Mouse (Mus musculus) forebrain, postnatal 0 days (tissue): ENCODE measurements around the gene Gm5431. TPM values are rescaled to one million over a fixed set of nuclear protein-coding genes. Genes with fewer than 3 reads are reported as not detected.
"Not testable (repeated sequence)": the region's sequence is repeated elsewhere in the genome, so short reads cannot be mapped to it uniquely, and the experiment has no call there.

ENCODE experiments used
- ATAC-seq: fragments of 200-750 bp; cut with Nextera tagmentation; 2 replicates; pipeline ENCODE4 v1.8.0; 2017; ENCODE audit warnings: mild to moderate bottlenecking, moderate library complexity
- DNase-seq: peaks from one replicate; pipeline ENCODE4 v3.0.0-alpha.2; 2015
- H3K27ac ChIP-seq: fragments of 300-500 bp; sonication (generic); 2 replicates; pipeline ENCODE4 v1.5.1; 2014; ENCODE audit warnings: low read depth, mild to moderate bottlenecking, antibody characterized with exemption, low read length, moderate library complexity, mixed read lengths
- H3K27me3 ChIP-seq: fragments of 300-500 bp; sonication (generic); 2 replicates; pipeline ENCODE4 v1.6.1; 2014; ENCODE audit warnings: mild to moderate bottlenecking, low read length, mixed read lengths; ENCODE audit not compliant: insufficient read depth
- H3K36me3 ChIP-seq: fragments of 300-500 bp; sonication (generic); 2 replicates; pipeline ENCODE4 v1.6.1; 2014; ENCODE audit warnings: mild to moderate bottlenecking, moderate library complexity; ENCODE audit not compliant: insufficient read depth
- H3K4me1 ChIP-seq: fragments of 300-500 bp; sonication (generic); 2 replicates; pipeline ENCODE4 v1.6.1; 2014; ENCODE audit warnings: antibody characterized with exemption; ENCODE audit not compliant: insufficient read depth
- H3K4me2 ChIP-seq: fragments of 300-500 bp; sonication (generic); 2 replicates; pipeline ENCODE4 v1.6.1; 2014; ENCODE audit warnings: low read depth, mild to moderate bottlenecking, moderate library complexity
- H3K4me3 ChIP-seq: fragments of 300-500 bp; sonication (generic); 2 replicates; pipeline ENCODE4 v1.5.1; 2014; ENCODE audit warnings: low read depth, low read length, mixed read lengths
- H3K9ac ChIP-seq: fragments of 300-500 bp; sonication (generic); 2 replicates; pipeline ENCODE4 v1.6.1; 2014; ENCODE audit warnings: mild to moderate bottlenecking
- H3K9me3 ChIP-seq: fragments of 300-500 bp; sonication (generic); 2 replicates; pipeline ENCODE4 v1.6.1; 2016; ENCODE audit warnings: low read length
- CTCF ChIP-seq: sonication (generic); IDR thresholded peaks from 2 replicates; pipeline ENCODE4 v1.5.1; 2016; ENCODE audit warnings: antibody characterized with exemption, control low read depth, low read depth
- WGBS: fragments of 180-500 bp; shearing (Covaris S2); extraction: QIAGEN DNeasy Blood & Tissue Kit; methylation state at CpG from one replicate; pipeline ENCODE4 v1.1.7; 2014; 5-methylcytosine and 5-hydroxymethylcytosine counted together
- polyA plus RNA-seq: library from polyadenylated mRNA; unstranded; fragments of >200 nt; fragmentation: Nextera tagmentation; extraction: Ambion mirVana; gene quantifications from 2 replicates; pipeline ENCODE4 v1.2.1, GENCODE M21; 2015
- total RNA-seq: library from RNA; depleted of rRNA; stranded (reverse); fragments of >200 nt; gene quantifications from 2 replicates; pipeline ENCODE4 v1.2.3, GENCODE M21; 2014; rRNA removed

The Gm5431 gene
- total RNA-seq, result 0.29 and 0.38 TPM in 2 replicates
- 0.10 and 0.19 TPM in 2 replicates for polyA plus RNA-seq

DNA sequence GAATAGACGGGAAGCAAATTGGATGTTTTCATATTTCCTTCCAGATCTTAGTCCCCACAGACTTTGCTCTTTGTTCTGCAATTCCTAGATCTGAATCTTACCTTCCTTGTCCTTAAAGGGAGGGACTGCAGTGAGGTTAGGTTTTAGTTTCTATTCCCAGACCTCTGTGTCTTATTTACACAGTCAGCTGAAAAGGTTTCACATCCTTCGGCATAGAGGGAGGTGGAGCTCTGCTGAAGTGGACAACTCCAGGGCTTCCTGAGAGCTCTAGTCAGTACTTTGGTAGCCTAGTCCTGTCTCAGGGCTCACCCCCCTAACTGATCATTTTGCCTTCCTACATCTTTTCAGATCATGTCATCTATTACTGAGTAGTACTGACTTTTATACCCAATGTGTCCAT is at the start of gene Gm5431:
Gm5431 (minus strand) TSS at position 194 of the 400 bp plus-strand sequence.
- no peak for TF ChIP-seq CTCF
- Histone ChIP-seq H3K27me3 (no peaks in the 10 kb centered on the region), H3K9ac (no peak within 1 kb of the TSS), H3K4me1 (no peaks in the 10 kb centered on the region), H3K4me3 (no peak within 1 kb of the TSS), H3K27ac (no peak within 1 kb of the TSS), H3K9me3 (no peaks in the 10 kb centered on the region), H3K4me2 (no peak within 1 kb of the TSS), H3K36me3 (no peaks in the 10 kb centered on the region)
- 81% methylated on average over 2 of the region's 2 CpGs for WGBS
- ATAC-seq (no peak), DNase-seq (no peak)

DNA sequence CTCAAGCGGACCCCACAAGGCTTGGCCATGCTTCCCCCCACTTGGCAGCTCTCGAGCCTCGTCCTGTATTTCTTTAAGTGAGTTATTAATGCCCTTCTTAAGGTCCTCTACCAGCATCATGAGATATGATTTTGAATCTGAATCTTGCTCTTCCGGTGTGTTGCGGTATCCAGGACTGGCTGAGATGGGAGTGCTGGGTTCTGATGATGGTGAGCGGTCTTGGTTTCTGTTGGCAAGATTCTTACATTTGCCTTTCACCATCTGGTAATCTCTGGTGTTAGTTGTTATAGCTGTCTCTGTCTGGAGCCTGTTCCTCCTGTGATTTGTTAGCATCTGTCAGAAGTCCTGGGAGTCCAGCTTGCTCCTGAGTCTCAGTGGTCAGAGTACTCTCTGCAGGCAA is 44.1 kb upstream of the Gm5431 start, which contains the start of gene Psme2b:
Psme2b (minus strand) TSS at position 101 of the 400 bp plus-strand sequence.
- ATAC-seq, H3K9me3 ChIP-seq, H3K9ac ChIP-seq, H3K36me3 ChIP-seq, H3K4me3 ChIP-seq, H3K4me2 ChIP-seq, H3K4me1 ChIP-seq, DNase-seq, H3K27ac ChIP-seq, H3K27me3 ChIP-seq: not testable (repeated sequence)
- 98% methylated on average over 6 of the region's 6 CpGs for WGBS

DNA sequence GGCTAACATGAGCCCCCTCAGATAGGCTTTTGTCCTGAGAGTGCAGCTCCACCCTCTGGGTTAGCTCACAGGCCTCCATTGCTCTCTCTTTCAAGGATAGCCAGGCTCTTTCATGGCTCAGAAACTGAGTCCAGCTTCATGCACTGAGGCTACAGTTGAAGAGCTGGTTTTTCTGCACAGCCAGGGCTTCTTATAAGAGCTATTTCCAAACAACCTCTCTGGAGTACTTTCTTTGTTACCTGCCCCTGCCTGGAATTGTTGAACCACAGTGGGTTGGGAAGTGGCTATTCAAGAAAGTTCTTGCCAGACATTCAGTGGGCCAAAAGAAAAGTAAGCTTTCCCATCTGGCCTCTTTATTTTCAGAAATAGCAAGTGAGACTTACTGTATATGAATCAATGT is 37.3 kb upstream of the Gm5431 start:
- not testable (repeated sequence) for H3K4me2 ChIP-seq, H3K27me3 ChIP-seq, ATAC-seq, H3K4me1 ChIP-seq, DNase-seq, H3K9me3 ChIP-seq, H3K27ac ChIP-seq, H3K9ac ChIP-seq, H3K36me3 ChIP-seq, H3K4me3 ChIP-seq

DNA sequence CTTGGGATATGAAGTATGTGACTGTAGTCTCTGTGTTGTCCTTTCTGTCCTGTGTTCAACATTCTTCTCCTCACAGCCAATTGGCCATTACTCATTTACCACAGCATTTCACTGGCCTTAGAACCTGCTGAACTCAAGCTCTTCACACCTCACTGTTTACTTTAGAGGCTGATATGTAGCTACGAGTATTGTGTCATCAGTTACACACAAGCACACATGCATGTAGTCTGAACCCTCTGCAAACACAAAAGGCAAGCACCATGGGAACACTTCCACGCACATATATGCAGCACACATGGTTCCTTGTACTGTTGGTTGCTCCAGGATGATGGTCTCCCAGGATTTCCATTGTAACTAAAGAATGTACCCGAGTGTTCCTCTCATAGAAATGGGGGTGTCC is 33.3 kb upstream of the Gm5431 start:
- not testable (repeated sequence) for H3K4me1 ChIP-seq, H3K27ac ChIP-seq, DNase-seq, H3K27me3 ChIP-seq, H3K4me2 ChIP-seq, H3K36me3 ChIP-seq, H3K9me3 ChIP-seq, H3K9ac ChIP-seq, H3K4me3 ChIP-seq, ATAC-seq
- no CpG with 5 or more reads among the region's 3 CpGs for WGBS

DNA sequence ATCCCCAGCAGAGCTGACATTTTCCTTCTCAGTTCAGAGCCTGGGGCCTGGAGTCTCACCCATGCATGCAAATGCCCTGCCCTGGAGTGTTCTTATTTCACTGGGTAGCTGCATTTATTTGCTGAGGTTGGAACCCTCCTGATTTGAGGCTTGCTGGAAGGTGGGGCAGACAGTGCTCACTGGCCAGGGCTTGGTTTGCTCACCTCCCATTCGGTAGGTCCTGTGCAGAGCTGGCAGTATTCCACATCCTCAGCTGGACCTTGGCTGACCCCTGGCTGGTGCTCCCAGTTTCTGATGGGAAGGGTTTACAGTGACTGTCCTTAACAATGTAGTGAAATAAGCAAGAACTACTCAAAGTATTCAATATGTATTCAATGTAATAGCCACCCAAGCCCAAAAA is 31.9 kb upstream of the Gm5431 start:
- not testable (repeated sequence) for H3K9me3 ChIP-seq, H3K27ac ChIP-seq, H3K4me2 ChIP-seq, DNase-seq, H3K4me3 ChIP-seq, ATAC-seq, H3K36me3 ChIP-seq, H3K9ac ChIP-seq, H3K27me3 ChIP-seq, H3K4me1 ChIP-seq
- 75% methylated on average over 1 of the region's 1 CpGs for WGBS

DNA sequence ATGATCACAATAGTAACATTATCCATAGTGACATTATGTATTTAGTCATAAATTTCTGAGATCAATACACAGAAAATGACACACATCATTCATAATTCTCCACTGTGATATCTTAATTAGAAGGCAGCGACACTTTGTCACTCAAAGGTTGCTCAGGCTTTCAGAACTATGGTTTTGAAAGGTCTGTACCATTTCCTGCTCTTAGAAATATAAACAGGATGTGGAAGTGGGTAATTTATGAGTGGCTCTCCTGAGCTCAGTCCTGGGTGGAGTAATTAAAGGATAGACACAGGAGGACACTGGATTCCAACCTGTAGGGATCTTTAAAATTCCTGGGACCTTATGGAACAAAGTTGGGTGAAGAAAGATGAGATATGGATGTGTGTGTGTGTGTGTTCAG is 31.4 kb upstream of the Gm5431 start:
- 86% methylated on average over 1 of the region's 1 CpGs for WGBS
- not testable (repeated sequence) for H3K4me3 ChIP-seq, H3K9ac ChIP-seq, H3K4me1 ChIP-seq, DNase-seq, H3K36me3 ChIP-seq, H3K9me3 ChIP-seq, H3K27ac ChIP-seq, ATAC-seq, H3K27me3 ChIP-seq, H3K4me2 ChIP-seq

DNA sequence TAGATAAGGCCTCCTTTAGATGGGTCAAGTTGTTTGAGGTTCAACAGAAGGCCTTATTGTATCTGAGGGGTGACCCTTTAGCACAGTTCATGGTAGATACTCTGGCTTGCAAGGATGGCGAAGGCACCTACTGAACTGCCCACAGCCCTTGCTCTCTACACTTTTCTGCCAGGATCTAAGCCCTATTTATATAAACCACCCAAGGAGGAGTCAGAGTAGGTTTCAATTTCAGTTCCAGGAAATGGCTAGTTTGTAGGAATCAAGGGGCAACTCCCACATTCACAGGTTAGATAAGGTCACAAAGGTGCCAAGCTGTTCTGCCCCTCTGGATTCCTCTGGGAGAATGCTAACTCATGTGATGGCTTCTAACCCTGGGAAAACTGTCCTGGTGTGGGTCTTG is 26.1 kb upstream of the Gm5431 start:
- ATAC-seq, H3K27ac ChIP-seq, DNase-seq, H3K9me3 ChIP-seq, H3K9ac ChIP-seq, H3K4me1 ChIP-seq, H3K4me3 ChIP-seq, H3K36me3 ChIP-seq, H3K27me3 ChIP-seq, H3K4me2 ChIP-seq: not testable (repeated sequence)
- WGBS, result 88% methylated on average over 1 of the region's 1 CpGs

DNA sequence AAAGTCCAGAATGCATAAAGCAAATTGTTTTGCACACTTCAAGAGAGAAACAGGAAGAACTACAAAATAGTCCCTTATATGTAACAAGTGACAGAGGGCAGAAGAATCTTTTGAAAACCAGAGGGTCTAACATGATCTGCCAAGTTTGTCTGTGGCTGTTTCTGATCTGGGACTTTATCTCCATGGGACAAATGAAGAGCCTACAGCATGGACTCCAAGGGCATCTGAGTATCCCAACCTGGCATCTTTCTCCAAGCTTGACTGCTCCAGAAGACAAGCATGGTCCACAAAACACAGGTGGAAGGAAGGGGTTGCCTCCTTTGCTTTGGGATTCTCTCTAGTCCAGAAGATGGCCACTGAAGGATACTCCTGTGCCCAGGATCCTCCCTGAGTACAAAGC is 24.4 kb upstream of the Gm5431 start:
- H3K27me3 ChIP-seq, H3K9me3 ChIP-seq: not testable (repeated sequence)

DNA sequence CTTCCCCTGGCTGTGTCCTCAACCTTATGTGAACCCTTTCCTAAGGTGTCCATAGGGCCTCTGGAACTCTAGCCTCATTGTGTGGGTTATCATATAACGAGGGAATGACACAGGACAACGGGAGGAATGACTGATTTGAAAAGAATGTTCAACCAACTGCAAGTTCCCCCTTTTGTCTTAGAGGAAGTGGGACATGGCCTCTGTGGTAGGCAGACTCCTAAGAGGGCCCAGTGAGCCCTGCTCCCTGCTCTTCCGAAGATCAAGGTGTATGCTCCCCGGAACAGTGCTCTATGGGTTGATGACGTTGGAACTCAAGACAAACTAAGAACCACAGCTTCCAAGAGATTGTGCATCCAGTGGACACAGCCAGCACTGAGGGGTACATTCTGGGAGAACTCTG is 21.8 kb upstream of the Gm5431 start:
- not testable (repeated sequence) for H3K4me2 ChIP-seq, DNase-seq, ATAC-seq, H3K4me3 ChIP-seq, H3K27me3 ChIP-seq, H3K27ac ChIP-seq, H3K9ac ChIP-seq, H3K36me3 ChIP-seq, H3K4me1 ChIP-seq, H3K9me3 ChIP-seq
- 73% methylated on average over 5 of the region's 5 CpGs for WGBS

More for the DNA sequence above, 24.4 kb upstream of the Gm5431 start:
- DNase-seq, H3K4me2 ChIP-seq, ATAC-seq, H3K36me3 ChIP-seq, H3K4me1 ChIP-seq, H3K27ac ChIP-seq, H3K4me3 ChIP-seq, H3K9ac ChIP-seq: not testable (repeated sequence)
